Mouse (Mus musculus) kidney, adult 2 months (tissue): Measurements from ENCODE around the gene Hmgn3.

Experiments
- CTCF ChIP-seq: fragments of 200-500 bp; conservative IDR thresholded peaks from 2 replicates; pipeline ENCODE4 v1.5.1; 2011; ENCODE audit warnings: low read depth, mild to moderate bottlenecking, control low read depth, low read length, moderate library complexity, mixed read lengths; ENCODE audit not compliant: insufficient read depth, insufficient read length
- POLR2A ChIP-seq: fragments of 200-500 bp; IDR thresholded peaks from one replicate; pipeline ENCODE4 v1.6.1; 2011; ENCODE audit warnings: low read depth, low read length, control low read depth

- TF ChIP-seq POLR2A, result no peak
- no peak for TF ChIP-seq CTCF
Measured at GRCm38 (mm10) chr9:83111789-83112188, 34.7 kb downstream of the Hmgn3 start.
